Mouse (Mus musculus) CH12.LX (cell line): Measurements from ENCODE around the gene Fau. TPM values are rescaled to one million over a fixed set of nuclear protein-coding genes. Genes with fewer than 3 reads are reported as not detected.

Experiments used
- DNase-seq: peaks from one replicate; pipeline ENCODE4 v3.0.0-alpha.2; 2013; ENCODE audit errors: extremely low read depth
- H3K27ac ChIP-seq: 2 replicates; pipeline ENCODE4 v1.5.1; 2012; ENCODE audit warnings: low read depth, mild to moderate bottlenecking, control low read depth, moderate library complexity; ENCODE audit not compliant: insufficient read depth
- H3K27me3 ChIP-seq: replicated peaks from 2 replicates; pipeline ENCODE3; 2012; ENCODE audit warnings: inconsistent platforms
- H3K36me3 ChIP-seq, 2 experiments: replicated peaks in 1 of 2; 2 replicates each; pipeline versions ENCODE3 to v1.6.1; 2012; ENCODE audit warnings: inconsistent platforms in 1 of 2, low read length in 1 of 2, mild to moderate bottlenecking in 1 of 2, mixed read lengths in 1 of 2, moderate library complexity in 1 of 2; ENCODE audit not compliant: control insufficient read depth in 1 of 2, insufficient read depth in 1 of 2
- H3K4me1 ChIP-seq, 2 experiments: 2 replicates each; pipeline ENCODE4 v1.6.1; 2012; ENCODE audit warnings: inconsistent platforms in 1 of 2, moderate library complexity in 1 of 2; ENCODE audit not compliant: insufficient read depth in 2 of 2, control insufficient read depth in 1 of 2
- H3K4me2 ChIP-seq: 2 replicates; pipeline ENCODE4 v1.6.1; 2012; ENCODE audit warnings: low read depth, mild to moderate bottlenecking, control low read depth; ENCODE audit not compliant: poor library complexity, insufficient read depth, severe bottlenecking
- H3K4me3 ChIP-seq, 3 experiments: fragments of 150-350 bp in 1 of 3; sonication (generic) in 1 of 3; replicated peaks in 1 of 3; 2 replicates each; pipeline versions ENCODE3 to v1.5.1; 2011 to 2012; ENCODE audit warnings: low read depth in 2 of 3, low read length in 2 of 3, mild to moderate bottlenecking in 2 of 3, moderate library complexity in 2 of 3, control low read depth in 1 of 3, improper control_type of control experiment in 1 of 3, inconsistent platforms in 1 of 3, mixed read lengths in 1 of 3; ENCODE audit not compliant: poor library complexity in 1 of 3
- H3K79me2 ChIP-seq: replicated peaks from 2 replicates; pipeline ENCODE4 v1.6.1; 2012; ENCODE audit warnings: mild to moderate bottlenecking, moderate library complexity; ENCODE audit not compliant: control insufficient read depth, poor library complexity, insufficient read depth, severe bottlenecking; ENCODE audit errors: extremely low read depth
- H3K9ac ChIP-seq: 2 replicates; pipeline ENCODE4 v1.6.1; 2012; ENCODE audit warnings: low read depth, mild to moderate bottlenecking, control low read depth, moderate library complexity; ENCODE audit not compliant: insufficient read depth
- H3K9me3 ChIP-seq: replicated peaks from 2 replicates; pipeline ENCODE3; 2012; ENCODE audit warnings: low read length, inconsistent platforms, mixed read lengths
- BHLHE40 ChIP-seq: IDR thresholded peaks from 2 replicates; pipeline ENCODE4 v1.6.1; 2011; ENCODE audit warnings: mild to moderate bottlenecking, low read depth, low read length, improper control_type of control experiment
- CHD1 ChIP-seq: IDR thresholded peaks from 2 replicates; pipeline ENCODE4 v1.6.1; 2012; ENCODE audit warnings: low read depth, low read length, improper control_type of control experiment, inconsistent platforms
- E2F4 ChIP-seq: IDR thresholded peaks from 2 replicates; pipeline ENCODE4 v1.6.1; 2011; ENCODE audit warnings: low read depth, low read length, improper control_type of control experiment; ENCODE audit not compliant: insufficient replicate concordance
- EP300 ChIP-seq: IDR thresholded peaks from 2 replicates; pipeline ENCODE4 v1.6.1; 2011; ENCODE audit warnings: low read length, improper control_type of control experiment
- GABPA ChIP-seq: IDR thresholded peaks from 2 replicates; pipeline ENCODE4 v1.6.1; 2012; ENCODE audit warnings: low read depth, low read length, improper control_type of control experiment, inconsistent platforms; ENCODE audit not compliant: insufficient replicate concordance
- IRF4 ChIP-seq: IDR thresholded peaks from 2 replicates; pipeline ENCODE4 v1.6.1; 2014; ENCODE audit warnings: low read depth, mild to moderate bottlenecking, inconsistent platforms, low read length, improper control_type of control experiment
- JUND ChIP-seq: conservative IDR thresholded peaks from 2 replicates; pipeline ENCODE4 v1.6.1; 2011; ENCODE audit warnings: low read depth, low read length, improper control_type of control experiment
- MAFK ChIP-seq: IDR thresholded peaks from 2 replicates; pipeline ENCODE4 v1.6.1; 2011; ENCODE audit warnings: low read length, improper control_type of control experiment; ENCODE audit not compliant: insufficient replicate concordance
- MAX ChIP-seq: IDR thresholded peaks from 2 replicates; pipeline ENCODE4 v1.6.1; 2011; ENCODE audit warnings: low read length, improper control_type of control experiment
- MAZ ChIP-seq: IDR thresholded peaks from 2 replicates; pipeline ENCODE4 v1.6.1; 2012; ENCODE audit warnings: low read depth, mild to moderate bottlenecking, inconsistent platforms, low read length, improper control_type of control experiment, moderate library complexity
- MEF2A ChIP-seq: IDR thresholded peaks from 2 replicates; pipeline ENCODE4 v1.6.1; 2014; ENCODE audit warnings: low read depth, mild to moderate bottlenecking, inconsistent platforms, low read length, improper control_type of control experiment, borderline replicate concordance
- MXI1 ChIP-seq: IDR thresholded peaks from 2 replicates; pipeline ENCODE4 v1.6.1; 2011; ENCODE audit warnings: mild to moderate bottlenecking, low read depth, low read length, improper control_type of control experiment
- NELFE ChIP-seq: IDR thresholded peaks from 2 replicates; pipeline ENCODE4 v1.6.1; 2011; ENCODE audit warnings: low read depth, low read length, improper control_type of control experiment
- POLR2A ChIP-seq: IDR thresholded peaks from 2 replicates; pipeline ENCODE4 v1.6.1; 2011; ENCODE audit warnings: low read depth, mild to moderate bottlenecking, improper control_type of control experiment, low read length
- POLR2AphosphoS2 ChIP-seq: IDR thresholded peaks from 2 replicates; pipeline ENCODE4 v1.6.1; 2011; ENCODE audit warnings: low read depth, low read length, improper control_type of control experiment
- RCOR1 ChIP-seq: conservative IDR thresholded peaks from 2 replicates; pipeline ENCODE4 v1.6.1; 2012; ENCODE audit warnings: low read depth, mild to moderate bottlenecking, inconsistent platforms, low read length, improper control_type of control experiment
- SIN3A ChIP-seq: IDR thresholded peaks from 2 replicates; pipeline ENCODE4 v1.6.1; 2012; ENCODE audit warnings: low read length, improper control_type of control experiment, inconsistent platforms
- SMC3 ChIP-seq: IDR thresholded peaks from 2 replicates; pipeline ENCODE4 v1.6.1; 2011; ENCODE audit warnings: low read depth, low read length, improper control_type of control experiment
- TCF12 ChIP-seq: IDR thresholded peaks from 2 replicates; pipeline ENCODE4 v1.6.1; 2014; ENCODE audit warnings: low read depth, mild to moderate bottlenecking, inconsistent platforms, low read length, improper control_type of control experiment
- UBTF ChIP-seq: IDR thresholded peaks from 2 replicates; pipeline ENCODE4 v1.6.1; 2012; ENCODE audit warnings: low read depth, mild to moderate bottlenecking, inconsistent platforms, low read length, improper control_type of control experiment, moderate library complexity
- USF1 ChIP-seq: IDR thresholded peaks from 2 replicates; pipeline ENCODE4 v1.6.1; 2014; ENCODE audit warnings: low read depth, mild to moderate bottlenecking, inconsistent platforms, low read length, improper control_type of control experiment
- USF2 ChIP-seq: conservative IDR thresholded peaks from 2 replicates; pipeline ENCODE4 v1.6.1; 2011; ENCODE audit warnings: low read depth, low read length, improper control_type of control experiment
- ZKSCAN1 ChIP-seq: IDR thresholded peaks from 2 replicates; pipeline ENCODE4 v1.6.1; 2012; ENCODE audit warnings: low read depth, inconsistent platforms, low read length, improper control_type of control experiment, borderline replicate concordance
- ZMIZ1 ChIP-seq: IDR thresholded peaks from 2 replicates; pipeline ENCODE4 v1.6.1; 2012; ENCODE audit warnings: low read depth, mild to moderate bottlenecking, inconsistent platforms, low read length, improper control_type of control experiment
- ZNF384 ChIP-seq: IDR thresholded peaks from 2 replicates; pipeline ENCODE4 v1.6.1; 2012; ENCODE audit warnings: low read depth, low read length, improper control_type of control experiment, inconsistent platforms
- dilution Hi-C: fragments of 300-500 bp; cut with MboI; formaldehyde crosslinking; loops from 2 replicates; pipeline ENCODE4 v1.14.3; 2020; ENCODE audit warnings: low sequenced_read_pairs; ENCODE audit not compliant: extremely low pct_unique_long_range_greater_than_20kb, extremely low pct_ligation_motif_present
- in situ Hi-C: fragments of 300-500 bp; cut with MboI; formaldehyde crosslinking; loops from 3 replicates; pipeline ENCODE4 v1.14.3; 2019; ENCODE audit warnings: low sequenced_read_pairs, low pct_ligation_motif_present, low pct_unique_long_range_greater_than_20kb, mixed read lengths
- polyA plus RNA-seq: library from polyadenylated mRNA; unstranded; fragments of >175 nt; gene quantifications from 2 replicates; pipeline ENCODE4 v1.2.1, GENCODE M21; 2012; ENCODE audit warnings: low read depth; ENCODE audit not compliant: insufficient read length
- total RNA-seq, 2 experiments: library from RNA; depleted of rRNA; stranded (reverse); fragments of 300-350 nt in 1 of 2; fragments of >200 nt in 1 of 2; gene quantifications; 2 replicates each; pipeline ENCODE4 v1.2.3; 2012 to 2014

Fau gene
- total and polyA plus RNA-seq, 3 experiments: 1,239 to 2,522 (median 2,403) TPM

- H3K36me3 ChIP-seq: peaks cover 37 to 51% of the 10 kb centered on the region in 2 experiments
- H3K79me2 ChIP-seq: peaks cover 55% of the 10 kb centered on the region
- TF ChIP-seq MAX (no peak), IRF4 (no peak), NELFE (no peak), POLR2AphosphoS2 (no peak)
- H3K4me1 ChIP-seq: peaks cover 11 to 55% of the 10 kb centered on the region in 2 experiments
- dilution Hi-C loops (no loop called here), in situ Hi-C loops (no loop called here)
- peak overlapping the region; percentile 73 for H3K9ac ChIP-seq
- no peaks in the 10 kb centered on the region for H3K9me3 ChIP-seq
- DNase-seq: no peak
- peak overlapping the region; percentile 77 for H3K4me2 ChIP-seq
- peak overlapping the region; percentile 26 for H3K27ac ChIP-seq
- H3K27me3 ChIP-seq: no peaks in the 10 kb centered on the region
- H3K4me3 ChIP-seq: peak overlapping the region; percentile 73 to 97 (median 95)
Observed at GRCm38 (mm10) chr19:6058513-6058912, 869 bp downstream of the Fau start.

GRCm38 (mm10) chr19:6058966-6059365 is 1.3 kb downstream of the Fau start:
- peaks cover 8 to 55% of the 10 kb centered on the region in 2 experiments for H3K4me1 ChIP-seq
- DNase-seq: no peak

GRCm38 (mm10) chr19:6061021-6061533 is 3.4 kb downstream of the Fau start, which contains the start of gene Znhit2:
Gene Znhit2, plus strand, starts transcription at chr19:6061192.
- DNase-seq: peak; percentile 95
- in situ Hi-C loops: loop anchor here (10.0 kb wide), 1 partner anchor 96 kb away; the partner anchor contains the start of gene Pola2
- Histone ChIP-seq H3K27ac (peak within 1 kb of the TSS; percentile 88), H3K79me2 (peaks cover 35% of the 10 kb centered on the region), H3K4me1 (peaks cover 8 to 39% of the 10 kb centered on the region in 2 experiments), H3K4me2 (peak within 1 kb of the TSS; percentile 73), H3K9me3 (no peaks in the 10 kb centered on the region), H3K4me3 (peak within 1 kb of the TSS; percentile 94 to 98 (median 95)), H3K9ac (peak within 1 kb of the TSS; percentile 78), H3K27me3 (no peaks in the 10 kb centered on the region), H3K36me3 (peaks cover 13 to 35% of the 10 kb centered on the region in 2 experiments)
- dilution Hi-C loops: no loop called here
- TF ChIP-seq USF2 (no peak), EP300 (no peak), POLR2AphosphoS2 (0 out of 2 replicates have a peak, but pooled peaks have one; percentile 77), SIN3A (peak; percentile 95), E2F4 (no peak), SMC3 (no peak), IRF4 (peak; percentile 65; the same call in 1 of the 2 replicates), TCF12 (peak; percentile 71; the same call in 1 of the 2 replicates), MAZ (no peak), UBTF (peak; percentile 100), GABPA (no peak), ZMIZ1 (peak; percentile 76), JUND (no peak), ZKSCAN1 (no peak), MXI1 (peak; percentile 79), MAX (0 out of 2 replicates have a peak, but pooled peaks have one; percentile 37), USF1 (no peak), CHD1 (peak; percentile 76; the same call in 1 of the 2 replicates), ZNF384 (no peak), BHLHE40 (no peak), RCOR1 (no peak), POLR2A (peak; percentile 86), MAFK (no peak)

More at GRCm38 (mm10) chr19:6058966-6059365, 1.3 kb downstream of the Fau start:
- in situ Hi-C loops (no loop called here), dilution Hi-C loops (no loop called here)
- H3K27ac ChIP-seq: 0 out of 2 replicates have a peak overlapping the region, but pooled peaks have one; percentile 26
- peaks cover 32 to 51% of the 10 kb centered on the region in 2 experiments for H3K36me3 ChIP-seq
- TF ChIP-seq UBTF: no peak
- TF ChIP-seq MEF2A: no peak
- TF ChIP-seq ZNF384: no peak
- no peaks in the 10 kb centered on the region for H3K9me3 ChIP-seq
- H3K4me2 ChIP-seq: peak overlapping the region; percentile 77
- H3K27me3 ChIP-seq: no peaks in the 10 kb centered on the region
- H3K79me2 ChIP-seq: peaks cover 54% of the 10 kb centered on the region
- peak overlapping the region; percentile 73 to 97 (median 95) for H3K4me3 ChIP-seq
- peak overlapping the region; percentile 73 for H3K9ac ChIP-seq
